Mouse (Mus musculus): Measurements from ENCODE around the gene Slc16a5. TPM values are rescaled to one million over a fixed set of nuclear protein-coding genes. Genes with fewer than 3 reads are reported as not detected.
A peak's percentile ranks its signal among the peaks of the same experiment; 100 is the strongest.

The Slc16a5 gene
- polyA plus RNA-seq, 1 experiment, result not detected

GRCm38 (mm10) chr11:115513271-115514237 lies 51.3 kb downstream of the Slc16a5 start:
- Histone ChIP-seq H3K9me3 (replicated peaks; ENCODE audit: control insufficient read depth, insufficient read depth, low read length, poor library complexity, severe bottlenecking) (peaks cover 5% of the 10 kb centered on the region), H3K27me3 (ENCODE audit: control insufficient read depth, insufficient read depth, low read length, poor library complexity, severe bottlenecking) (no peaks in the 10 kb centered on the region), H3K27ac (ENCODE audit: insufficient read depth, low read length) (peak overlapping the region; percentile 27), H3K9ac (ENCODE audit: low read depth, poor library complexity, severe bottlenecking) (peak overlapping the region; percentile 91), H3K36me3 (ENCODE audit: control insufficient read depth, insufficient read depth, low read length, poor library complexity, severe bottlenecking) (peaks cover 4% of the 10 kb centered on the region; the same call in 1 of the 2 replicates), H3K4me1 (ENCODE audit: control insufficient read depth, insufficient read depth, low read length) (no peaks in the 10 kb centered on the region), H3K4me3 (ENCODE audit: low read depth, low read length) (peak overlapping the region; percentile 96)
- TF ChIP-seq POLR2A (IDR thresholded peaks at IDR 0.05; ENCODE audit: insufficient read depth, low read length), result no peak
- TF ChIP-seq CTCF (IDR thresholded peaks at IDR 0.05; ENCODE audit: low read depth, low read length), result no peak
- no peak for TF ChIP-seq EP300 (IDR thresholded peaks at IDR 0.05; ENCODE audit: insufficient read depth, low read depth, low read length)

DNA sequence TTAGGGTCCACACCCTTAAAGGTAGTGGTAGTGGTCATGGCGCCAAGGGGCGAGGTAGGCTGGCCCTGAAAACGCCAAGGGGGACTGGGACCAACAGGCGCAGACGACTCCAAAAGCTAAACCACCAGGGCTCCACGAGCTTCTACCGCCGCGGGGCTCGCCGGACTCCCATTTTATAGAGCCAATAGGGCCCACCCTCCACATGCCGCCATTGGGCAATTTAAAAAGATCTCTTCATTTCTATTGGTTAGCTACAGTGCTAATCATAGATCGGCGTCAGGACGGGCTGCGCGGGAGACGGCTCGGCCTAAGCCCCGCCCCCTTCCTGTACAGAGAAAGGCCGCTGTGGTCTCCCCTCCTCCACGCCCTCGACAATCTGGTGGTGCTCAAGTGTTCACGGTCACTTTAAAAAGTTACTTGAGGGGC lies 52.0 kb downstream of the Slc16a5 start, which contains the start of gene Jpt1:
Gene Jpt1, minus strand, starts transcription at position 150 of the 426 bp plus-strand sequence.
- Histone ChIP-seq H3K36me3 (ENCODE audit: control insufficient read depth, insufficient read depth, low read length, poor library complexity, severe bottlenecking) (peaks cover 4% of the 10 kb centered on the region; the same call in 1 of the 2 replicates), H3K27ac (ENCODE audit: insufficient read depth, low read length) (peak within 1 kb of the TSS; percentile 27), H3K9ac (ENCODE audit: low read depth, poor library complexity, severe bottlenecking) (peak within 1 kb of the TSS; percentile 91), H3K27me3 (ENCODE audit: control insufficient read depth, insufficient read depth, low read length, poor library complexity, severe bottlenecking) (no peaks in the 10 kb centered on the region), H3K9me3 (replicated peaks; ENCODE audit: control insufficient read depth, insufficient read depth, low read length, poor library complexity, severe bottlenecking) (peaks cover 5% of the 10 kb centered on the region), H3K4me3 (ENCODE audit: low read depth, low read length) (peak within 1 kb of the TSS; percentile 96), H3K4me1 (ENCODE audit: control insufficient read depth, insufficient read depth, low read length) (no peaks in the 10 kb centered on the region)
- TF ChIP-seq EP300 (IDR thresholded peaks at IDR 0.05; ENCODE audit: insufficient read depth, low read depth, low read length) (no peak), CTCF (IDR thresholded peaks at IDR 0.05; ENCODE audit: low read depth, low read length) (no peak), POLR2A (IDR thresholded peaks at IDR 0.05; ENCODE audit: insufficient read depth, low read length) (peak; percentile 94)

DNA sequence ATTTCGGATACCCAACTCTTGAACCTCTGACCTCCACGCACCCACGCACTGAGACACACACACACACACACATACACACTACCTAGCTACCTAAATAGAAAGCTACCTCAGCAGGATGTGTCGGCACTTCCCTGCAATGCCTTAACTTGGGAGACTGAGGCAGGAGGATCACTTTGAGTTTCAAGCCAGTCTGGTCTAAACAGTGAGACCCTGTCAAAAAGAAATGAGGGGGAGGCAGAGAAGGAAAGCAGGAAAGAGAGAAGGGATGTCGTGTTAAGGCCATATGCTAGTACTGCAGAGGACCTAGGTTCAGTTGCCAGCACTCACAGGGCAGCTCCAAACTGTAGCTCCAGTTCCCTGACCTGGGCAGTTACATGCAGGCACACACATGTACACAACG lies 52.7 kb downstream of the Slc16a5 start:
- no peaks in the 10 kb centered on the region for H3K27me3 ChIP-seq (ENCODE audit: control insufficient read depth, insufficient read depth, low read length, poor library complexity, severe bottlenecking)
- H3K36me3 ChIP-seq (ENCODE audit: control insufficient read depth, insufficient read depth, low read length, poor library complexity, severe bottlenecking), result peaks cover 4% of the 10 kb centered on the region; the same call in 1 of the 2 replicates
- H3K9ac ChIP-seq (ENCODE audit: low read depth, poor library complexity, severe bottlenecking), result no peak overlapping the region
- peaks cover 5% of the 10 kb centered on the region for H3K9me3 ChIP-seq (replicated peaks; ENCODE audit: control insufficient read depth, insufficient read depth, low read length, poor library complexity, severe bottlenecking)
- H3K27ac ChIP-seq (ENCODE audit: insufficient read depth, low read length), result no peak overlapping the region
- no peak overlapping the region for H3K4me3 ChIP-seq (ENCODE audit: low read depth, low read length)
- H3K4me1 ChIP-seq (ENCODE audit: control insufficient read depth, insufficient read depth, low read length), result no peaks in the 10 kb centered on the region
- TF ChIP-seq CTCF (IDR thresholded peaks at IDR 0.05; ENCODE audit: low read depth, low read length), result no peak
- no peak for TF ChIP-seq EP300 (IDR thresholded peaks at IDR 0.05; ENCODE audit: insufficient read depth, low read depth, low read length)

GRCm38 (mm10) chr11:115516942-115517341 lies 54.7 kb downstream of the Slc16a5 start:
- Histone ChIP-seq H3K9ac (ENCODE audit: low read depth, poor library complexity, severe bottlenecking) (no peak overlapping the region), H3K9me3 (replicated peaks; ENCODE audit: control insufficient read depth, insufficient read depth, low read length, poor library complexity, severe bottlenecking) (peaks cover 5% of the 10 kb centered on the region), H3K27ac (ENCODE audit: insufficient read depth, low read length) (no peak overlapping the region), H3K36me3 (ENCODE audit: control insufficient read depth, insufficient read depth, low read length, poor library complexity, severe bottlenecking) (peaks cover 4% of the 10 kb centered on the region; the same call in 1 of the 2 replicates), H3K4me3 (ENCODE audit: low read depth, low read length) (no peak overlapping the region), H3K4me1 (ENCODE audit: control insufficient read depth, insufficient read depth, low read length) (no peaks in the 10 kb centered on the region), H3K27me3 (ENCODE audit: control insufficient read depth, insufficient read depth, low read length, poor library complexity, severe bottlenecking) (no peaks in the 10 kb centered on the region)
- TF ChIP-seq CTCF (IDR thresholded peaks at IDR 0.05; ENCODE audit: low read depth, low read length) (no peak), POLR2A (IDR thresholded peaks at IDR 0.05; ENCODE audit: insufficient read depth, low read length) (no peak), EP300 (IDR thresholded peaks at IDR 0.05; ENCODE audit: insufficient read depth, low read depth, low read length) (no peak)

- no peaks in the 10 kb centered on the region for H3K9me3 ChIP-seq (replicated peaks; ENCODE audit: control insufficient read depth, insufficient read depth, low read length, poor library complexity, severe bottlenecking)
- H3K4me1 ChIP-seq (ENCODE audit: control insufficient read depth, insufficient read depth, low read length), result no peaks in the 10 kb centered on the region
- H3K27me3 ChIP-seq (ENCODE audit: control insufficient read depth, insufficient read depth, low read length, poor library complexity, severe bottlenecking), result no peaks in the 10 kb centered on the region
- H3K4me3 ChIP-seq (ENCODE audit: low read depth, low read length), result no peak overlapping the region
- no peak overlapping the region for H3K27ac ChIP-seq (ENCODE audit: insufficient read depth, low read length)
- no peak for TF ChIP-seq POLR2A (IDR thresholded peaks at IDR 0.05; ENCODE audit: insufficient read depth, low read length)
- no peak for TF ChIP-seq EP300 (IDR thresholded peaks at IDR 0.05; ENCODE audit: insufficient read depth, low read depth, low read length)
- TF ChIP-seq CTCF (IDR thresholded peaks at IDR 0.05; ENCODE audit: low read depth, low read length), result no peak
- H3K9ac ChIP-seq (ENCODE audit: low read depth, poor library complexity, severe bottlenecking), result no peak overlapping the region
- peaks cover 7% of the 10 kb centered on the region for H3K36me3 ChIP-seq (ENCODE audit: control insufficient read depth, insufficient read depth, low read length, poor library complexity, severe bottlenecking)
Observed at GRCm38 (mm10) chr11:115518693-115519092, 56.4 kb downstream of the Slc16a5 start.

GRCm38 (mm10) chr11:115519581-115519980 lies 57.3 kb downstream of the Slc16a5 start:
- H3K4me3 ChIP-seq (ENCODE audit: low read depth, low read length), result no peak overlapping the region
- H3K36me3 ChIP-seq (ENCODE audit: control insufficient read depth, insufficient read depth, low read length, poor library complexity, severe bottlenecking), result peaks cover 13% of the 10 kb centered on the region
- H3K27ac ChIP-seq (ENCODE audit: insufficient read depth, low read length), result no peak overlapping the region
- no peaks in the 10 kb centered on the region for H3K9me3 ChIP-seq (replicated peaks; ENCODE audit: control insufficient read depth, insufficient read depth, low read length, poor library complexity, severe bottlenecking)
- H3K9ac ChIP-seq (ENCODE audit: low read depth, poor library complexity, severe bottlenecking), result no peak overlapping the region
- TF ChIP-seq CTCF (IDR thresholded peaks at IDR 0.05; ENCODE audit: low read depth, low read length) (no peak), EP300 (IDR thresholded peaks at IDR 0.05; ENCODE audit: insufficient read depth, low read depth, low read length) (no peak), POLR2A (IDR thresholded peaks at IDR 0.05; ENCODE audit: insufficient read depth, low read length) (no peak)
- H3K4me1 ChIP-seq (ENCODE audit: control insufficient read depth, insufficient read depth, low read length), result no peaks in the 10 kb centered on the region
- no peaks in the 10 kb centered on the region for H3K27me3 ChIP-seq (ENCODE audit: control insufficient read depth, insufficient read depth, low read length, poor library complexity, severe bottlenecking)
